8 mouse cellular contexts compared by ENCODE assay signal in genomic region chr19:55099184-55100160, GRCm38 (mm10). TPM values are rescaled to one million over a fixed set of nuclear protein-coding genes. Genes with fewer than 3 reads are reported as not detected.
A peak's percentile ranks its signal among the peaks of the same experiment; 100 is the strongest.
DNase-seq lines count a peak whose midpoint lies in the region; ATAC-seq and TF ChIP-seq lines count a peak whose summit lies in the region.

No protein-coding gene starts in this region.

- DNase-seq in c-Kit-positive CD71-negative TER-119-negative erythroid progenitor cells, embryonic 14.5 days (ENCODE audit: low read depth), result peak; percentile 56
- peak; percentile 92 for DNase-seq in forebrain, embryonic 11.5 days (ENCODE audit: low spot score)
- peak; percentile 70 for DNase-seq in heart, postnatal 0 days (ENCODE audit: low spot score)
- peak; percentile 78 to 89 for DNase-seq in kidney, postnatal 36 days
- peak; percentile 96 for DNase-seq in neural tube, embryonic 11.5 days (ENCODE audit: low spot score)

- WGBS in forebrain, embryonic 11.5 days, result under 1% methylated on average over 66 of the region's 69 CpGs
- WGBS in heart, postnatal 0 days, result under 1% methylated on average over 69 of the region's 69 CpGs
- 1% methylated on average over 69 of the region's 69 CpGs for WGBS in liver, embryonic 15.5 days (ENCODE audit: insufficient replicate concordance)
- 2% methylated on average over 53 of the region's 69 CpGs for WGBS in neural tube, embryonic 11.5 days
- WGBS in stomach, embryonic 16.5 days, result 1% methylated on average over 69 of the region's 69 CpGs

- H3K9ac ChIP-seq in forebrain, embryonic 11.5 days (ENCODE audit: low read length), result peak overlapping the region; percentile 90
- peak overlapping the region; percentile 94 for H3K9ac ChIP-seq in heart, postnatal 0 days (replicated peaks; ENCODE audit: low read depth, low read length)
- peak overlapping the region; percentile 65 for H3K9ac ChIP-seq in liver, embryonic 15.5 days
- peak overlapping the region; percentile 87 for H3K9ac ChIP-seq in neural tube, embryonic 11.5 days (ENCODE audit: low read length)
- H3K9ac ChIP-seq in stomach, embryonic 16.5 days (ENCODE audit: low read length), result peak overlapping the region; percentile 92

- peak overlapping the region; percentile 96 for H3K4me2 ChIP-seq in forebrain, embryonic 11.5 days (ENCODE audit: low read depth, low read length, severe bottlenecking)
- H3K4me2 ChIP-seq in heart, postnatal 0 days (ENCODE audit: low read depth, low read length), result peak overlapping the region; percentile 100
- peak overlapping the region; percentile 92 for H3K4me2 ChIP-seq in liver, embryonic 15.5 days
- H3K4me2 ChIP-seq in neural tube, embryonic 11.5 days (ENCODE audit: low read depth), result peak overlapping the region; percentile 61
- H3K4me2 ChIP-seq in stomach, embryonic 16.5 days (ENCODE audit: low read depth, low read length), result peak overlapping the region; percentile 96

- H3K9me3 ChIP-seq in E14TG2a.4 (ENCODE audit: low read length), result no peaks in the 10 kb centered on the region
- H3K9me3 ChIP-seq in forebrain, embryonic 11.5 days (ENCODE audit: control insufficient read depth, low read length), result no peaks in the 10 kb centered on the region
- H3K9me3 ChIP-seq in heart, postnatal 0 days (replicated peaks; ENCODE audit: control insufficient read depth, low read length), result no peaks in the 10 kb centered on the region
- H3K9me3 ChIP-seq in liver, embryonic 15.5 days (replicated peaks), result no peaks in the 10 kb centered on the region
- H3K9me3 ChIP-seq in neural tube, embryonic 11.5 days (ENCODE audit: control insufficient read depth, low read length), result no peaks in the 10 kb centered on the region
- no peaks in the 10 kb centered on the region for H3K9me3 ChIP-seq in stomach, embryonic 16.5 days (replicated peaks; ENCODE audit: control insufficient read depth, low read length)

- H3K4me3 ChIP-seq in E14TG2a.4 (replicated peaks; ENCODE audit: low read length), result peak overlapping the region; percentile 98
- peak overlapping the region; percentile 98 for H3K4me3 ChIP-seq in forebrain, embryonic 11.5 days (ENCODE audit: low read depth, low read length)
- peak overlapping the region; percentile 99 for H3K4me3 ChIP-seq in heart, postnatal 0 days (ENCODE audit: low read depth, low read length)
- peak overlapping the region; percentile 70 for H3K4me3 ChIP-seq in liver, embryonic 15.5 days (replicated peaks)
- H3K4me3 ChIP-seq in neural tube, embryonic 11.5 days (ENCODE audit: low read depth, low read length), result peak overlapping the region; percentile 90
- peak overlapping the region; percentile 96 for H3K4me3 ChIP-seq in stomach, embryonic 16.5 days (replicated peaks; ENCODE audit: low read length)

- H3K4me1 ChIP-seq in E14TG2a.4 (replicated peaks; ENCODE audit: low read depth, low read length), result peaks cover 20% of the 10 kb centered on the region
- peaks cover 6% of the 10 kb centered on the region for H3K4me1 ChIP-seq in forebrain, embryonic 11.5 days (replicated peaks; ENCODE audit: control insufficient read depth, insufficient read depth, low read length)
- H3K4me1 ChIP-seq in heart, postnatal 0 days (ENCODE audit: control insufficient read depth, insufficient read depth), result peaks cover 23% of the 10 kb centered on the region
- H3K4me1 ChIP-seq in liver, embryonic 15.5 days (replicated peaks), result peaks cover 40% of the 10 kb centered on the region
- peaks cover 5% of the 10 kb centered on the region; the same call in 1 of the 2 replicates for H3K4me1 ChIP-seq in neural tube, embryonic 11.5 days (ENCODE audit: control insufficient read depth, insufficient read depth, low read length)
- H3K4me1 ChIP-seq in stomach, embryonic 16.5 days (ENCODE audit: control insufficient read depth, insufficient read depth, low read length), result peaks cover 19% of the 10 kb centered on the region

- H3K36me3 ChIP-seq in E14TG2a.4 (ENCODE audit: insufficient read depth, low read length), result peaks cover 13% of the 10 kb centered on the region
- H3K36me3 ChIP-seq in forebrain, embryonic 11.5 days (ENCODE audit: control insufficient read depth, insufficient read depth, low read length), result no peaks in the 10 kb centered on the region; the same call in 1 of the 2 replicates
- H3K36me3 ChIP-seq in heart, postnatal 0 days (replicated peaks; ENCODE audit: control insufficient read depth, insufficient read depth, low read length), result peaks cover 9% of the 10 kb centered on the region; the same call in 1 of the 2 replicates
- H3K36me3 ChIP-seq in liver, embryonic 15.5 days (replicated peaks), result peaks cover 13% of the 10 kb centered on the region
- H3K36me3 ChIP-seq in neural tube, embryonic 11.5 days (ENCODE audit: control insufficient read depth, insufficient read depth, low read length), result no peaks in the 10 kb centered on the region
- no peaks in the 10 kb centered on the region for H3K36me3 ChIP-seq in stomach, embryonic 16.5 days (ENCODE audit: control insufficient read depth, insufficient read depth, low read length)

- H3K27ac ChIP-seq in forebrain, embryonic 11.5 days (ENCODE audit: low read depth, low read length), result peak overlapping the region; percentile 59
- peak overlapping the region; percentile 87 for H3K27ac ChIP-seq in heart, postnatal 0 days (ENCODE audit: low read depth)
- peak overlapping the region; percentile 56 for H3K27ac ChIP-seq in liver, embryonic 15.5 days (replicated peaks)
- H3K27ac ChIP-seq in neural tube, embryonic 11.5 days (ENCODE audit: low read depth, low read length), result peak overlapping the region; percentile 67
- H3K27ac ChIP-seq in stomach, embryonic 16.5 days (ENCODE audit: low read length), result peak overlapping the region; percentile 90

- ATAC-seq in forebrain, embryonic 11.5 days (replicated peaks; ENCODE audit: low FRiP score), result peak; percentile 94
- peak; percentile 75 for ATAC-seq in heart, postnatal 0 days (ENCODE audit: insufficient read depth, low read depth)
- ATAC-seq in liver, embryonic 15.5 days (ENCODE audit: insufficient read depth), result peak; percentile 81
- ATAC-seq in neural tube, embryonic 11.5 days (ENCODE audit: insufficient read depth, low FRiP score, low TSS enrichment), result peak; percentile 95
- ATAC-seq in stomach, embryonic 16.5 days (ENCODE audit: insufficient read depth, low FRiP score), result peak; percentile 88

- H3K27me3 ChIP-seq in E14TG2a.4 (ENCODE audit: insufficient read depth, low read length), result no peaks in the 10 kb centered on the region
- no peaks in the 10 kb centered on the region for H3K27me3 ChIP-seq in forebrain, embryonic 11.5 days (ENCODE audit: control insufficient read depth, insufficient read depth, low read length)
- no peaks in the 10 kb centered on the region for H3K27me3 ChIP-seq in heart, postnatal 0 days (ENCODE audit: control insufficient read depth, insufficient read depth, low read length)
- H3K27me3 ChIP-seq in liver, embryonic 15.5 days, result peaks cover 5% of the 10 kb centered on the region; the same call in 1 of the 2 replicates
- no peaks in the 10 kb centered on the region for H3K27me3 ChIP-seq in neural tube, embryonic 11.5 days (ENCODE audit: control insufficient read depth, insufficient read depth, low read length)
- H3K27me3 ChIP-seq in stomach, embryonic 16.5 days (ENCODE audit: control insufficient read depth, insufficient read depth, low read length), result no peaks in the 10 kb centered on the region

- TF ChIP-seq CTCF in E14TG2a.4 (conservative IDR thresholded peaks at IDR 0.05; ENCODE audit: low read length), result no peak
- TF ChIP-seq CTCF in heart, postnatal 0 days (IDR thresholded peaks at IDR 0.05; ENCODE audit: low read depth), result no peak

- TF ChIP-seq EP300 in heart, postnatal 0 days (IDR thresholded peaks at IDR 0.05; ENCODE audit: low read depth), result no peak

RNA-seq across cellular contexts. Expression of gene Gpam, which starts 27.6 kb away (rescaled TPM):
- 19.8 and 20.2 TPM in 2 replicates for polyA plus RNA-seq in forebrain, embryonic 11.5 days (2014; fragmentation: Nextera tagmentation; extraction: Ambion mirVana)
- 38.6 and 60.2 TPM in 2 replicates for total RNA-seq in heart, postnatal 0 days (2014; rRNA removed; ENCODE audit: low replicate concordance)
- 14.7 and 15.7 TPM in 2 replicates for polyA plus RNA-seq in heart, postnatal 0 days (2015; fragmentation: Nextera tagmentation; extraction: Ambion mirVana)
- polyA plus RNA-seq in liver, embryonic 15.5 days (2015; fragmentation: Nextera tagmentation; extraction: Ambion mirVana), result 28.3 and 33.6 TPM in 2 replicates
- polyA plus RNA-seq in neural tube, embryonic 11.5 days (2014; fragmentation: Nextera tagmentation; extraction: Ambion mirVana), result 20.3 and 20.4 TPM in 2 replicates
- polyA plus RNA-seq in stomach, embryonic 16.5 days (2015; fragmentation: Nextera tagmentation; extraction: Ambion mirVana), result 21.2 and 23.3 TPM in 2 replicates

Comparison
In these comparisons a context has a peak if more than half of its experiments do, and no peak if none do; other contexts are left out.
1. Peak in every context shown above with its lines: DNase-seq, ATAC-seq, H3K4me3 ChIP-seq and H3K27ac ChIP-seq.